Mouse (Mus musculus): ENCODE measurements around the gene Rhbdl1.

GRCm38 (mm10) chr17:25809606-25810340 lies 27.3 kb downstream of the Rhbdl1 start:
- no peak for TF ChIP-seq CTCF (IDR thresholded peaks at IDR 0.05; ENCODE audit: low read depth, low read length)
- no peak for TF ChIP-seq POLR2A (IDR thresholded peaks at IDR 0.05; ENCODE audit: borderline replicate concordance, low read depth, low read length)
